Mouse (Mus musculus) E14TG2a.4 (cell line): ENCODE results near the gene Ficd.

Experiments
- CTCF ChIP-seq: conservative IDR thresholded peaks from 2 replicates; pipeline ENCODE4 v1.5.1; 2014; ENCODE audit warnings: low read length
- NANOG ChIP-seq: IDR thresholded peaks from 2 replicates; pipeline ENCODE4 v1.6.1; 2014; ENCODE audit warnings: borderline replicate concordance, low read length, mixed read lengths
- POU5F1 ChIP-seq: IDR thresholded peaks from 2 replicates; pipeline ENCODE4 v1.6.1; 2014; ENCODE audit warnings: low read length, borderline replicate concordance

GRCm38 (mm10) chr5:113726618-113727017 lies 9.0 kb upstream of the Ficd start:
- no peak for TF ChIP-seq CTCF
- no peak for TF ChIP-seq NANOG
- TF ChIP-seq POU5F1: no peak
